Mouse (Mus musculus) urinary bladder, adult 2 months (tissue): ENCODE results near the gene Dusp5. TPM values are rescaled to one million over a fixed set of nuclear protein-coding genes. Genes with fewer than 3 reads are reported as not detected.
A peak's percentile ranks its signal among the peaks of the same experiment; 100 is the strongest.

ENCODE experiments used
- DNase-seq: peaks from one replicate; pipeline ENCODE4 v3.0.0; 2022; ENCODE audit warnings: low spot score
- polyA plus RNA-seq: library from polyadenylated mRNA; depleted of rRNA; stranded (reverse); fragments of >200 nt; gene quantifications from 2 replicates; pipeline ENCODE4 v1.2.3, GENCODE M21; 2012

The Dusp5 gene
- polyA plus RNA-seq, 1 experiment: 7.3 TPM

DNA sequence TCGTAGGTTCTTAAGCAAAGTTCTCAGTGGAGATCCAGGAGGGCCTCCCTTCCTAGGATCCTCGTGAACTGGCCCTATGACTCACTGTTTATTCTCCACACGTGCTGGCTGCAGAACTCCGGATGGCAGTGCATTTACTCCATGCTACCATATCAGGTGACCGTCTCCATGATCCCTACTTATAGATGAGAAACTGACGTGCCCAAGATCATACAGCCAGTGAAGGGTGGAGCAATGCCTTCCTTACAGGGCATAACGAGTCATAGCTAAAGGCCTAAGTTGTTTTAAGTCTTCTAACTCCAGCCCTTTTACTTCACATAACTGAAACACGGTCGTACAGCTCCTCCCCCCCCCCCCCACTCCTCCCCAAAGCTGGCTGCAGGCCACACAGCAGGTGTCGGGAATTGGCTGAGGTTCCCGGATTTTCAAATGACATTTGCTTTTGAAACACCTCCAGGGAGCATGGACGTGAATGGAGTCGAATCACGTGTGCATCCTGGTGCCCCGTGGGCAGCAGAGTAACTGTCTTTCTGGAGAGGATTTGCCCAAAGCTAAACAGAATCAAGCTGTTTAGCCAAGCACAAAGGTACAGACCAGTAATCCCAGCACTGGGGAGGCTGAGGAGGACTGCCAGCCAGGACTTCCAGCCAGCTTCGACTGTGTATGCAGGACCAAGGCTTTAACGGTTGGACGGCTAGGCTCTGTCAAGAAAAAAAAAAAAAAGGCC lies 11.4 kb upstream of the Dusp5 start:
- DNase-seq: no peak

DNA sequence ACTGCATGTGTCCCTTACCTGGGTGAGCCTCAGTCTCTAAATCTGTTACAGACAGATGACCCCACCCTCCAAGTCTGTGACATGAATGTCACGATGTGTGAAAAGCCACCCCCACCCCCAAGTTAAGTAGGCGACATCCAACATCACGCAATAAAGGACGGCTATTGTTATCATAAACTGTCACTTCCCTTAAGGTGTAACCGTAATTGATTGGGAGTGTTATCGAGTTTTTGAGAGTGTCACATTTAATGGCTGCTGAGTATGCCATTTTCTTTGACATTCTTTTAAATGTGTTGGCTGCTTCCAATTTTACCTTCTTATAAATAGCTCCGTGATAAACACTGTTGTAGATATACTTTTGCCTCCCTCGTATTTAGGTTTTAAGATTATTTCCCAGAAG lies 9.4 kb upstream of the Dusp5 start:
- no peak for DNase-seq

DNA sequence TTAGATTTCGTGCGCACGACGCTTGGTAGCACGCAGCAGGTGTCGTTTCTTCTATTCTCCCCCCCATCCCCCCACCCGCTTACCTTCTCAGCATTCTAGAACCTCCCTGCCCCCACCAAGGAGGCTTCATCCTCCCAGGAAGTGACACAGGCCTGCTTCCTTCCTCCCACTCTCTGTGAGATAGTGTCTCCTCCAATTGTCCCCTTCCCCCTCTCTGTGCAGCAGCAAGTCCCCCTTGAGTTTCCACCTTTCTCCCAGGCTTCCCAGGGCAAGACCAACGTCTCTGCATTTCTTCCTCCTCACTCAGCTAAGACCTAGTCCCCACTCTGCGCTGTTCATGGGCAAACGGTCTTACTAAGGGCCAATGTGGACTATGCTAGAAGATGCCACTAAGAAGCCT lies 8.9 kb upstream of the Dusp5 start:
- DNase-seq: no peak

DNA sequence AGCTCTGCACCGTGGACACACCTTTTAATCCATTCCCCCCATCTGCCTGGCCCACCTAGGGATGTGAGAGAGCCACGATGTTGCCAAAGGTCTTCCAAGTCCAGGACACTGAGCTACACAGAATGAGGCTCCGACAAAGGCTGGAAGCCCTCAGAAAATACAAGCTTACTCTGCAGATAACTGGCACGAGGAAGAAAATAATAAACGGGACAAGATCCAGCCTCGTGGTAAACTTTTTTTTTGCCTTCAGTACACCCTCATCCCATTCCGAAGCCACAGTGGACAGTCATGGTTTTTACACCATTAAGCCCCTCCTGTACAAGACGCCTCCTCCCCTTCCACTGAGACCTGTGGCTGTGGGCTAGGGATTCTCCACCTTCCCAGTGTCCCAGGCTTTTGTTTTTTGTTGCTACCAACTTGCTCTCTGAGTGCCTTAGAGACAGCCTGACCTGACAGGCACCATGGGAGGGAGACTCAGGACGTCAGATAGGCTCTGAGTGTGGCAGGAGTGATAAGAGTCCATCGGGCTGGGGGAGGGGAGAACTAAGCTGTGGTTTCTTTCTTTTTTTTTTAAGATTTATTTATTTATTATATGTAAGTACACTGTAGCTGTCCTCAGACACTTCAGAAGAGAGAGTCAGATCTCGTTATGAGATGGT lies 7.6 kb upstream of the Dusp5 start:
- DNase-seq: no peak

DNA sequence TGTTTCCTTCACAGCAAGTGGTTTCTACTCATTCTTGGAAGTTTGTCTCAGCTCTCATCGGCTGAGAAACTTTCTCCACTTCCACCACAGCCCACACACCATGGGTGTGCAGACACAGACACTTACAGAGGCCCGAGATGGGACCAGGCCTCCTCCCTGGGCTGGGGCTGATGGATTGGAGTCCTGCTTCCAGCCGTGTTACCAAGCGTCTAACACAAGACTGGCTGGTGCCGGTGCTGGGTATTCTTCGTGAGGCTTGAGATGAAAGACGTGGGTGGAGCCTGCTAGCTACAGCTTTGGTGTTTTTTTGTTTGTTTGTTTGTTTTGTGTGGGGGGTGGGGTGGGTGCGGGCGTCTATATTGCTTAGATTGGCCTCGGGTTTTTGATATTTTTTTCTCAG lies 1.4 kb upstream of the Dusp5 start:
- DNase-seq: no peak

DNA sequence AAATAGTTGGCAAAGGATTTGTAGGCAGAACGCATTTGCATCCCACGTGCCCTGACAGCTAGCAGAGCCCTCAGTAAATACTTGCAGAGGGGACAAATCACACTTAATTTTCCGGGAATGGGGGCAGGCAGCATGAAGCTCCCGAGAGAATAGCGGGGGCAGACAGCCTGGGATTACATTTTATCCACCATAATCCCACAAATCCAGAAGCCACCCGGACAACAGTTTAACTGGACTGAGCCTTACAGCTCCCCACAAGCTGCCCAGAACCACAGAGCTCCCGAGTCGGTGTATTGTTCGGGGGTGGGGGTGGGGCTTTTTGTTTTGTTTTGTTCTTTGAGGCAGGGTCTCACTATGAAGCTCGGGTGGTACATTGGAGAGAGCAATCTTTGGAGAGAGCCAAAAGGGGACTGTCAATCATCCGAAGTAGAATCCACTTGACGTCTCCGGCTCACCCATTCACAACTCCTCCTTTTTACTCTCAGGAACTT lies 733 bp upstream of the Dusp5 start:
- DNase-seq: no peak

DNA sequence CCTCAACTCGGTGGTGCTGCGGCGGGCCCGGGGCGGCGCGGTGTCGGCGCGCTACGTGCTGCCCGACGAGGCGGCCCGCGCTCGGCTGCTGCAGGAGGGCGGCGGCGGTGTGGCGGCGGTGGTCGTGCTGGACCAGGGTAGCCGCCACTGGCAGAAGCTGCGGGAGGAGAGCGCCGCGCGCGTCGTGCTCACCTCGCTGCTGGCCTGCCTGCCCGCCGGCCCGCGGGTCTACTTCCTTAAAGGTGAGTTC lies 471 bp downstream of the Dusp5 start:
- peak; percentile 37 for DNase-seq

DNA sequence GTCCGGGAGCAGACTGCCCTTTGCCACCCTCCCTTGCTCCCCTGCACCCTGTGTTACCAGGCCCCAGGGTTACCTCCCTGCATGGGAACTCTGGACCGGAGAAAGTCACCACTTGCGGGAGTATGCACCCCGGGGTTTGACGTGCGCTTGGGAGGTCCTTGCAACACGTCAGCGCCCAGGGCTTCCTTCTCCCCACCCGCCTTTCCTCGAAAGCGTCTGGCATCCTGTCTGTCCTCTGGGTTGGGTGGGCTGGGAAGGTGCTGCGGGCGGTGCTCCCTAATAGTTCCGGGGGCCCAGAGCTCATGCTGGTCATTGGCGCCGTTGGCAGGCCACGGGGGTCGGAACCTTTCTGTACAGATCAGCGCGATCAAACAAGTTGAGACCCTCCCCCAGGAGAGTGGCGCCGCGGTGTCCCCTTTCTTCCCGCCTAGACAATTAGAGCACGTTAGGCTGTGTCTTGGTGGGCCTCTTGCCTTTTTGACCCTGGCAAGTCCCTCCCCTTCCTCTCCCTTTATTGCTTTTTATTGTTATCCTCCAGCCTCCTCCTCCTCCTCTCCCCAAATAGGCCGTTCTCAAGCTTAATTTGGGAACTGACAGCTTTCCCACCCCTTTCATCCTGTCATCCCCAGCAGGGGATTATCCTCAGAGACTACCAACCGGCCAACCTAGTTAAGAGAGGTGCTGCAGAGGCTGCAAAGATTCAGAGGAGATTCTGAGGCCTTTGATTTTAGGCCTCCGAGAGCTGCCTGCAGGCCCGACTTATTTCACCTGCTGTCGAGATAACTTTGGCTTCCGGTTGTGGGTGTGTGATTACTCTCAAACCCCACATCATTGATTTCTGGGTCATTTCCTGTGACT lies 1.0 kb downstream of the Dusp5 start:
- DNase-seq: no peak

DNA sequence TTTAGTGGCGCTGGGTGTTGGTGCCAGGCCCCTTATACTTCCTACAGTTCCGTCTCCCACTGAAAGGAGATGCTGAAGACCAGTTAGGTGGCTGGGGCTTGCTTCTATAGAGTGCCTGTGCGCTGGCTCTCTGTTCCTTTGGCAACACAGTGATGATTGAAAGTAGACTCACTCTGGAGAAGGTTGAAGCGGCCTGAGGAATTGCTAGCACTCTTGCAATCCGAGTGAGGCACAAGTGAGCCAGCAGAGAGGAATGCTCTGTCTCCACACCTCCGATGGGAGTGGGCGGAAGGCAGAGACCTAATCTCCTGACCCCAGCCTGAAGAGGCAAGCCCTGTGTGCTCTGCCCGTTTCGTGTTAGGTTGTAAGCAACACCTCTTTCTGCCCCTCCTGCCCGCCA lies 2.5 kb downstream of the Dusp5 start:
- no peak for DNase-seq

DNA sequence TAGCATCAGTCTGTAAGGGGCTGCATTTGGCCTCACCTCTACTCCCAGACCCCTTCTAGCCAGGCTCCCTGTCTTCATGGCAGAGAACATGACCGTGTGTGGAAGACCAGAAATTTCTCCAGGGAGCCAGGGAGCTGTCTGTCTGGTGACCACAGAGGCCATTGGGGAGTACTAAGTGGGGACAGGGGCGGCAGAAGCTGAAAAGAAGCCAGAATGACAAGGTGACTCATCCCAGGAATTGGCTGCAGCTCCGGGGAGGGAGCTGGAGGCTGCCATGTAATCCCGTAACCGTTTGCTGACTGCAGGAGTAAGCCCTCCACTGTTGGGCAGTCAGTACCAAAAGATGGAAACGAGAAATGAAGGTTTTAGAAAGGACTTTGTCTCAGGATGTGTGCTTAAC lies 3.1 kb downstream of the Dusp5 start:
- no peak for DNase-seq

DNA sequence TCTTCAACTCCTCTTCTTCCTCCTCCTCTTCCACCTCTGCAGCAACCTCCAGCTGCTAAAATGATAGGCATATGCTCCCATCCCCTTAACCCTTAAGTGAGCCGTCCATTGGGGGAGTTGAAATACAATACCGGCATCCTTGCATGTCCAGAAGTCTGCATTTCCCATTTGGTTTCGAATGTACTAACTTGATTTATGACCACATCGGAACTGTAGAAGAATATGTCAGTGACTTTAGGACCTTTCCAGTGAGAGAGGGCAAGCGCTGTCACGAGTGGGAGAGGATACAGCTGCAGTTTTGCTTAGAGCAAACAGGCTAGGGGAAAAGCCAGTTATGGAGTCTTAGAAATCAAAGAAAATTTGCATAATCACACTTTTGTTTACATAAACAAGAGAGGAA lies 3.8 kb downstream of the Dusp5 start:
- no peak for DNase-seq

DNA sequence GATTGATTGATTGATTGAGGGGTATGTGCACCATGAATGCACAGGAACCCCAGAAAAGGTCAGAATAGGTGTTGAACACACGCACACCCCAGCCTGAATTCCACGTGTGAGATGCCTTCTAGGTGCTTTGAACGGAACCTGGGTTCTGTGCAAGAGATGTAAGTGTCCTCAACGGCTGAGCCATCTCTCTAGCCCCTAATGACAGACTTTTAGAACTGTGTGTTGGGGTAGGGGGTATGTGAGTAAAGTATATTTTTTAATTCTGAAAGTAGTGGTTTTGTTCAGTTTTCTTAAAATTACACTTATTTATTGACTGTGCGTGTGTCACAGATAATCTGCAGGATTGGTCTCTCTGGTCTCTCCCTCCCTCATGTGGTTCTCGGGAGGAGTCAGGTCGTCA lies 4.3 kb downstream of the Dusp5 start:
- DNase-seq: no peak

DNA sequence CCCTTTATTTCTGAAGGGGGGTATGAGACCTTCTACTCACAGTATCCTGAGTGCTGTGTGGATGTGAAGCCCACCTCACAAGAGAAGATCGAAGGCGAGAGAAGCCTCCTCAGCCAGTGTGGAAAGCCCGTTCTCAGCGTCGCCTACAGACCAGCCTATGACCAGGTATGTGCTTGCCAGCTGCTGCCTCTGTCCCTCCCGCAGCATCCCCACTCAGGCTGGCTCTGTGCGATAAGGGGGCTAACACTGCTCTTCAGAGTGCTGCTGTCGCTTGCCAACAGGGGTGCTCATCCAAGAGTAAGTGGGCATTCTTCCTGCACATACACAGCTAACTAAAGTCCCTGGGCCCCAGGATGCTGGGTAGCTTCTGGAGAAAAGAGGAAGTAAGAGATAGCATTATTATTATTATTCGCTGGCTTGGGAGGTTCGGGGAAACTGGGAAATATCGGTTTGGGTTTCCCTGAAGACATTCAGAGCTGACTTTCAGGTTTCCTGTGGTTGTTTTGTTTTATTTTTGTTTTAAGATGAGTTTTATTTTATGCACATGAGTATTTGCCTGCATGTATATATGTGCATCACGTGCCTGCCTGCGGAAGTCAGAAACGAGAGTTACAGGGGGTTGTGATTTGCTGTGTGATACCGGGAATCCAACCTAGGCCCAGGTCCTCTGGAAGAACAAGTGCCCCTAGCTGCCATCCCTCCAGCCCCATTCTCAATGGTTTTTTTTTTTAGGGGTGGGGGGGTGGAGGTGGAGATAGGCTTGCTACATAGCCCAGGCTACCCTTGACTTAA lies 5.1 kb downstream of the Dusp5 start:
- DNase-seq: no peak

DNA sequence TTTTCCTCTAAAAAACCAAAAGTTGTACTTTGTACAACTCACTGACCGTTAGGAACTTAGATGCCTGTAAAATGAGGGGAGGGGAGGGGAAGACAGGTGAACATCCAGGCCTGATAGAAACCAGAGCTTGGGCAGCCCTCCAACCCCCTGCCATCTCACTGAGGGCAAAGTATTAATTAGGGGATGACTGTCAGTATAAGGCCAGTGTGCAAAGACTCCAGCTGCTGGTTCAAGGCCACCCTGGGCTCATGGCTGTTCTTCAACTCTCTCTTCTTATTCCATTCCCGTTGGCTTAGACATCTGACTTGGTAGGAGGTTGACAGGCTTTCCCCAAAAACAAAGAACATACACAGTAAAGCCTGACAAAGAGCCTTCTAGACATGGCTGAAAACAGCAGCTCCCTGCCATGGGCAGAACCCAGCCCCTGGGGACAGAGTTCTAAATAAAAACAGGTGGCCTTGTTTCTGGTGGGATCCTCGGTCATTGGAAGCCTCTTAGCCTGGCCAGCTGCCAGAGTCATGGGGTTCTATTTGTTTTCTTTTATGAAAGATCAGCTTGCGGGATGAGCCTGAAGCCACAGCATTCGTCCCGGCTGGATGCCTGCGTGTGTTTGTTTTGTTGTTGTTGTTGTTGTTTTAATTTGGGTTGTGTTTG lies 6.0 kb downstream of the Dusp5 start:
- no peak for DNase-seq

DNA sequence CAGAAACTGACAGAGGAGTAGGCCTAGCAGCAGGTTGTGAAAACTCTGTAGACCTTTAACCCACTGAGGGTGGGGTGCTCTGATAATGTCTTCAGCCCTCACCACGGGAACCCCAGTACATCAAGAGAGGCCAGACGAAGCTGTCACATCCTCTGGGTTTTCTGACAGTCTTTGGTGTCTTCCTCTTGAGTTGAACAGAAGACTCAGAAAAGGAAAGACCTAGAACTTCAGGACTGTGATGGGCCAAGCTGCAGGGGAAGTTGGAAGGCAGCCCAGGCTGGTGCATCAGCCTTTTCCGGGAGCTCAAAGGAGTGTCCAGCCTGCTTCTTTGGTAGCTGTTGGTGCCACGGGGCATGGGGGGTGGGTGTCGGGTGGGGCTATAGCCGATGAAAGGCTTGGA lies 6.5 kb downstream of the Dusp5 start:
- DNase-seq: no peak

DNA sequence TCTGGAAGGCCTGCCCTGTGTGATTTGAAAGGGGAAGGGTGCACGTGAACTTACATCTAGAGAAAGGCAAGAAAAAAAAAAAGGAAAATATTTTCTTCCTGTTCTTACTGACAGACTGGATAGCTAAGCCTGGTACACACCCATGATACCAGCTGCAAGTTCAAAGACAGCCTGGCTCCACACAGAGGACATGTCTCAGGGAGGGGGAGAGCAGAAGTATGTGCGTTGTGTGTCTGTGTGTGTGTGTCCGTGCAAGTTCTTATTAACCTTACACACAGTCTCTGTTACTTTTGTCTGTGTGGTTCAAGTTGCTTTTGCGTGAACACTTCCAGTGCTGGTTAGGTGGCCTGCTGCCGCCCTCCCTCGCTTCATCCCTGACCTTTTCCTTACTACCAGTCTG lies 7.3 kb downstream of the Dusp5 start:
- DNase-seq: no peak

DNA sequence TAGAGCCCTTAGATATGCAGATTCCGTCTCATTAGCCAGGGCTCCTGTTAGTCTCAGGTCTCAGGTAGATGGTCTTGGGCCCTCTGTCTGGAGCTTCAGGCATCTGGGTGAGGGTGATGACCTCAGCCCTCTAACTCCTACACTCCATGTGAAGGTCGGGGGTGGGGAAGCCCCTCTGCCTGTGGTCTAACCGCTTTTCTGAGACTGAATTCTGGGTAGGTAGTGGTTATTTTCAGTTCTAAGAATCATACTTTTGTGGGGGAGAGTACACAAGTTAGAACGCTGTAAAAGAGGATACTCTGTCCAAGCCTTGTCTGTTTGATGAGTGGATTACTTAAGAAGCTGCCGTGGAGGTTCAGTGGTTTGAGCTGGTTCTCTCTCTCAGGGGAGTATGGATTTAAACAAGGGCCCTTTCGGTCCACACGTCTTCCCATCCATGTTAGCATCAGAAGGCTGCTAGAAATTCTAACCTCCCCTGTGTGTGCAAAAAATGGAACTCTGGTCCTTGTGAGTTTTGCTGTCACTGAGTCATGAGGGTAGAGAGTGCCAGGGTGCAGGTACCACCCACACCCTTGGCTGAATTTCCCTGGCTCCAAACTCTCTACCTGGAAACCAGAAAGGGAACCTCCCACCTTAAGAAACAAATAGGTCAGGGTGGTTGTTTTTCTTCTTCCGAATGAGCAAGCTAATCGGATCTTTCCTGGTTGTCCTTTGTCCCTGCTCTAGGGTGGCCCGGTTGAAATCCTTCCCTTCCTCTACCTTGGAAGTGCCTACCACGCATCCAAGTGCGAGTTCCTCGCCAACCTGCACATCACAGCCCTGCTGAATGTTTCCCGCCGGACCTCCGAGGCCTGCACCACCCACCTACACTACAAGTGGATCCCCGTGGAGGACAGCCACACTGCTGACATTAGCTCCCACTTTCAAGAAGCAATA lies 8.1 kb downstream of the Dusp5 start:
- no peak for DNase-seq

DNA sequence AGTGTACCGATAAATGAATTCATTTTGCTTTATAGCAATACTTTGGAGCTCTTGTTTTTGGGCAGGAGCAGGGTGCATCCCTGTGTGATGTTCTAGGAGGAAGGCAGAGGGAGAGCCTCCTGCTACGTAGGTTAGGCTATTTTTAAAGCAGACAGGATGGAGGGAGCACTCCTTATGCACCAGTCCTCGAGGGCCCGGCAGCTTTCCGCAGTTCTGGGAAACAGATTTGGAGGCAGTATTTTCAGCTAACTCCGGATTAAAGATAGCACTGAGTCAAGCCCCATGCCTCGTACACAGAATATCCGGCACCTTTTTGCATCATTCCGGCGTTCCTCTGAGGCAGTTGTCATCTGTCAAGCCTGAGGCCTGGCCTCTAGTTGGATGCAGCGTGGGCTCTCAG lies 9.1 kb downstream of the Dusp5 start:
- DNase-seq: no peak

DNA sequence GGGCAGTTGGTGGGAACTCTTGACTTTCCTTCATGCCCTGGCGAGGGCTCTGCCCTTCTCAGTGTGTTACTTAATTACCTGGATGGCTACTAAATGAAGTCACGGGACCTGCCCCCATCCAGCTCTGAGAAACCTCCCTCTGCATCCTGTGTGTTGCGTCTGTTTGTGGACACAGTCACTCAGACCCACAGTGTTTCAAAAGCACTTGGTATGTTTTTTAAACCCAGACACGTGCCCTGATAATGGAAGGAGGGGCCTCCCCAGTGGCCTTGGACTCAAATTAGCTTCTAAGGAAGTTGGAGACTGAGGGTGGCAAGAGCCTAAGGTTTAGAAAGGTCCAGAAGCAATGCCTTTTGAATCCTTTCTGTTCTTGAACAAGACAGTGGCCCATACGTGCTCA lies 9.9 kb downstream of the Dusp5 start:
- DNase-seq: no peak

DNA sequence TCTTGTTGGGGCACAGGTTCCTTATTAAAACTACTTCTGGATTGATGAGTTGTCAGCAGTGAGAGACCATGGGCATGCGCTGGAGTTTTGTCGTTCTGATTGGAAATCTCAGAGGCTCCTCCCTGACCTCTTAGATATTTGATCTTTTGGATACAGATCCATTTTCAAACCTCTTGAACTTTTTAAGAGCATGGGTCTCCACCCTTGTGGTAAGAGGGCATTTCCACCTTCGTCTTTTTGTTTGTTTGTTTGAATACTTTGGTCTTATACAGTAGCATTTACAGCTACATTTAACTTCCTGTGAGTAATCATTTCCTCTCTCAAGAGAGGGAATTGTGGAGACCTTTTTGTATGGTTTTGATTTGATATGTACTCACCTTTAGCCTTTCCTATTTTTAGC lies 10.4 kb downstream of the Dusp5 start:
- no peak for DNase-seq

DNA sequence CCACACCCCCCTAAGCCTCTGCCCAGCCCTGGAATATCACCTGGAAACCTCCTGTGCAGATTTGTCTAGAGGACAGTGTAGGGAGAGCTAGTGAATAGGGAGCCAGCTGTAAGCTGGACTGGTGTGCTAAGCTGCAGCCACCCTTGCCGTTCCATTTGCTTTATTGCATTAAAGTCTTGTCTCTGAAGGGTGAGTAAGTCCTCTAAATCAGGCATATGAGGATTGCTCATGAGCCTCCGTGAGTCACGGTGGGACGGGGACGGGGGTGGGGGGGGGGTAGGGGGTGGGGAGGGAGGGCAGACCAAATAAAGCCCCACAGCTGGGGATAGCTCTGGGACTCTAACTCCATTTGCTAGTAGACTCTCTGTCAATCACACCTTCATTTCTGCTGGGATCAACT lies 14.7 kb downstream of the Dusp5 start:
- DNase-seq: no peak
